In the genomic region with DNA sequence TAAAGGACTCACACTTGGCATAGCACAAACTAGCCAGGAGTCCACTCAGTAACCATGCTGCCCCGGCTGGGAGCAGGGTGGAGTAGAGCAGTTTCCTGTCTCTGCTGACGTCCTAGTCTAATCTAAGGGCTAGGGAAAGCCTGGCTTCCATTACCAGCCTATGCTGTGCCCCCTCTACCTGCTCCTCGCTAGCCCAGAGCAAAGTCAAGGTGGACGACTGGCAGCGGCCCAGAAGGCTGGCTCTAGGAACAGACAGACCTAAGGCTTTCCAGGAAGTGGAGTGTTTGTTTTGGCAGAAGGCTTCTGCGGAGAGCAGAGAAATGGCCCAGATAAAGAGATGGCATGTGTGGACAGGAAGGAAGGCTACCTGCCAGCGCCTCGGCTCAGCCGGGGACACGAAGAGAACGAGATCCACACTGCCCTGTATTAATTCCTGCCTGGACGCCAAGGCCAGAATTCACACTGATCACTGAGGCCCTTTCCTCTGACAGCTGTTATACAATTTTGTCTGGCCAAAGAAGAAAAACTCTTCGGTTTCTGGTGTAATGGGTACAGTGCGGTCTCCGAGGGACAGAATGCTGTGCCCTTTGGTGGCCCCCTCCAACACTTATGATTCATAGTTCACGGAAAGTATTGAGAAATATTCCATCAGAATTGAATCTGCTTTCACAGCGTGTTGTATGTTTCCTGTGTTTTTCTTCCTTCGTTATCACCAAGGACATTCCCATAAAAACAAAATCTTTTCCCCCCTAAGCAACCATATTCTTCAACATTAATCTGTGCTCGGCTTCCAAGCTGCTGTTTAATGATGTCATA, we compare ENCODE assay signal across 8 mouse cellular contexts.
DNase-seq lines count a peak whose midpoint lies in the region; ATAC-seq and TF ChIP-seq lines count a peak whose summit lies in the region.

No protein-coding gene starts in this region.

- DNase-seq in Patski (ENCODE audit: low read depth, low spot score): no peak
- DNase-seq in gastrocnemius, postnatal 14 days: peak; percentile 47
- peak; percentile 72 for DNase-seq in lung, embryonic 14.5 days
- DNase-seq in yolk sac, embryonic 10.5 days (ENCODE audit: low spot score): peak; percentile 22
- DNase-seq in layer of hippocampus, adult 9-11 months: no peak

- H3K4me2 ChIP-seq in intestine, embryonic 16.5 days (ENCODE audit: low read depth, low read length): no peak overlapping the region
- peak overlapping the region; percentile 36 for H3K4me2 ChIP-seq in lung, embryonic 14.5 days

- peaks cover 4% of the 10 kb centered on the region; the same call in 1 of the 2 replicates for H3K4me1 ChIP-seq in bone marrow, adult 2 months (ENCODE audit: control insufficient read depth, insufficient read depth, low read length)
- H3K4me1 ChIP-seq in intestine, embryonic 16.5 days (ENCODE audit: control insufficient read depth, insufficient read depth, low read length): peaks cover 25% of the 10 kb centered on the region
- peaks cover 29% of the 10 kb centered on the region for H3K4me1 ChIP-seq in lung, embryonic 14.5 days (ENCODE audit: insufficient read depth)

- H3K27ac ChIP-seq in bone marrow, adult 2 months (ENCODE audit: control insufficient read depth, insufficient read depth, low read depth, low read length, poor library complexity): peak overlapping the region; percentile 54
- H3K27ac ChIP-seq in intestine, embryonic 16.5 days (ENCODE audit: low read length): 0 out of 2 replicates have a peak overlapping the region, but pooled peaks have one; percentile 31
- H3K27ac ChIP-seq in lung, embryonic 14.5 days (ENCODE audit: low read depth): peak overlapping the region; percentile 75

- POLR2A ChIA-PET in Patski (lab: Charles Lee): no interaction called here

- no peaks in the 10 kb centered on the region for H3K9me3 ChIP-seq in intestine, embryonic 16.5 days (ENCODE audit: control insufficient read depth, low read length)
- H3K9me3 ChIP-seq in lung, embryonic 14.5 days (ENCODE audit: low read depth, low read length): no peaks in the 10 kb centered on the region

- TF ChIP-seq POLR2A in bone marrow, adult 2 months (IDR thresholded peaks at IDR 0.05; ENCODE audit: borderline replicate concordance, control insufficient read depth, low read depth, low read length): no peak

- H3K36me3 ChIP-seq in intestine, embryonic 16.5 days (ENCODE audit: control insufficient read depth, insufficient read depth, low read length): no peaks in the 10 kb centered on the region
- H3K36me3 ChIP-seq in lung, embryonic 14.5 days (ENCODE audit: insufficient read depth): peaks cover 20% of the 10 kb centered on the region

- no peak overlapping the region for H3K9ac ChIP-seq in intestine, embryonic 16.5 days (ENCODE audit: low read depth, low read length)
- no peak overlapping the region; the same call in 1 of the 2 replicates for H3K9ac ChIP-seq in lung, embryonic 14.5 days

- intact Hi-C loops in gastrocnemius, postnatal 14 days (cut with DNase I; ENCODE audit: low total_unique reads): no loop called here

- no peak for TF ChIP-seq CTCF in Patski (IDR thresholded peaks at IDR 0.05)
- no peak for TF ChIP-seq CTCF in bone marrow, adult 2 months (IDR thresholded peaks at IDR 0.05; ENCODE audit: control insufficient read depth, insufficient read depth, low read length)
- TF ChIP-seq CTCF in lung, embryonic 14.5 days (IDR thresholded peaks at IDR 0.05; ENCODE audit: low read depth): no peak

- no peaks in the 10 kb centered on the region for H3K27me3 ChIP-seq in Patski
- H3K27me3 ChIP-seq in intestine, embryonic 16.5 days (replicated peaks; ENCODE audit: control insufficient read depth, insufficient read depth, low read length): no peaks in the 10 kb centered on the region
- H3K27me3 ChIP-seq in lung, embryonic 14.5 days (ENCODE audit: insufficient read depth, low read length): no peaks in the 10 kb centered on the region

- peak; percentile 31 for ATAC-seq in Patski
- ATAC-seq in intestine, embryonic 16.5 days: peak; percentile 65
- peak; percentile 57 for ATAC-seq in lung, embryonic 14.5 days (ENCODE audit: insufficient read depth)
- ATAC-seq in inflammation-experienced regulatory T-cells, adult 6 months: no peak

- H3K4me3 ChIP-seq in bone marrow, adult 2 months (replicated peaks; ENCODE audit: control insufficient read depth, low read depth, low read length): no peak overlapping the region
- no peak overlapping the region for H3K4me3 ChIP-seq in intestine, embryonic 16.5 days (ENCODE audit: low read length)
- no peak overlapping the region for H3K4me3 ChIP-seq in lung, embryonic 14.5 days (ENCODE audit: low read depth, low read length)

- WGBS in bone marrow, adult 2 months: 25% methylated on average over 19 of the region's 19 CpGs
- 43% methylated on average over 19 of the region's 19 CpGs for WGBS in intestine, embryonic 16.5 days
- WGBS in lung, embryonic 14.5 days: 26% methylated on average over 19 of the region's 19 CpGs

- in situ Hi-C loops in Patski (cut with MboI; ENCODE audit: low pct_unique_long_range_greater_than_20kb): no loop called here

- CTCF ChIA-PET in Patski (lab: Charles Lee): interaction anchor here (1.3 to 3.3 kb wide), 3 partner anchors 9 to 31 kb away, joined by 3 to 11 read pairs (median 5); no protein-coding TSS in a partner anchor

Comparison
In these comparisons a context has a peak if more than half of its experiments do, and no peak if none do; other contexts are left out.
1. DNase-seq: peak in gastrocnemius, postnatal 14 days (single experiment), lung, embryonic 14.5 days (single experiment) and yolk sac, embryonic 10.5 days (single experiment); none in Patski (single experiment) and layer of hippocampus, adult 9-11 months (single experiment).
2. Peak in every context shown above with its lines, with median percentiles within 50 percentile points of each other: H3K27ac ChIP-seq.